Mouse (Mus musculus) forebrain, postnatal 0 days (tissue): Measurements from ENCODE around the gene Sipa1l2. TPM values are rescaled to one million over a fixed set of nuclear protein-coding genes. Genes with fewer than 3 reads are reported as not detected.
A peak's percentile ranks its signal among the peaks of the same experiment; 100 is the strongest.

Experiments used
- ATAC-seq: fragments of 200-750 bp; cut with Nextera tagmentation; 2 replicates; pipeline ENCODE4 v1.8.0; 2017; ENCODE audit warnings: mild to moderate bottlenecking, moderate library complexity
- DNase-seq: peaks from one replicate; pipeline ENCODE4 v3.0.0-alpha.2; 2015
- H3K27ac ChIP-seq: fragments of 300-500 bp; sonication (generic); 2 replicates; pipeline ENCODE4 v1.5.1; 2014; ENCODE audit warnings: low read depth, mild to moderate bottlenecking, antibody characterized with exemption, low read length, moderate library complexity, mixed read lengths
- H3K27me3 ChIP-seq: fragments of 300-500 bp; sonication (generic); 2 replicates; pipeline ENCODE4 v1.6.1; 2014; ENCODE audit warnings: mild to moderate bottlenecking, low read length, mixed read lengths; ENCODE audit not compliant: insufficient read depth
- H3K36me3 ChIP-seq: fragments of 300-500 bp; sonication (generic); 2 replicates; pipeline ENCODE4 v1.6.1; 2014; ENCODE audit warnings: mild to moderate bottlenecking, moderate library complexity; ENCODE audit not compliant: insufficient read depth
- H3K4me1 ChIP-seq: fragments of 300-500 bp; sonication (generic); 2 replicates; pipeline ENCODE4 v1.6.1; 2014; ENCODE audit warnings: antibody characterized with exemption; ENCODE audit not compliant: insufficient read depth
- H3K4me2 ChIP-seq: fragments of 300-500 bp; sonication (generic); 2 replicates; pipeline ENCODE4 v1.6.1; 2014; ENCODE audit warnings: low read depth, mild to moderate bottlenecking, moderate library complexity
- H3K4me3 ChIP-seq: fragments of 300-500 bp; sonication (generic); 2 replicates; pipeline ENCODE4 v1.5.1; 2014; ENCODE audit warnings: low read depth, low read length, mixed read lengths
- H3K9ac ChIP-seq: fragments of 300-500 bp; sonication (generic); 2 replicates; pipeline ENCODE4 v1.6.1; 2014; ENCODE audit warnings: mild to moderate bottlenecking
- H3K9me3 ChIP-seq: fragments of 300-500 bp; sonication (generic); 2 replicates; pipeline ENCODE4 v1.6.1; 2016; ENCODE audit warnings: low read length
- CTCF ChIP-seq: sonication (generic); IDR thresholded peaks from 2 replicates; pipeline ENCODE4 v1.5.1; 2016; ENCODE audit warnings: antibody characterized with exemption, control low read depth, low read depth
- WGBS: fragments of 180-500 bp; shearing (Covaris S2); extraction: QIAGEN DNeasy Blood & Tissue Kit; methylation state at CpG from one replicate; pipeline ENCODE4 v1.1.7; 2014; 5-methylcytosine and 5-hydroxymethylcytosine counted together
- polyA plus RNA-seq: library from polyadenylated mRNA; unstranded; fragments of >200 nt; fragmentation: Nextera tagmentation; extraction: Ambion mirVana; gene quantifications from 2 replicates; pipeline ENCODE4 v1.2.1, GENCODE M21; 2015
- total RNA-seq: library from RNA; depleted of rRNA; stranded (reverse); fragments of >200 nt; gene quantifications from 2 replicates; pipeline ENCODE4 v1.2.3, GENCODE M21; 2014; rRNA removed

The Sipa1l2 gene
- total RNA-seq, result 36.7 and 44.3 TPM in 2 replicates
- polyA plus RNA-seq, result 8.7 and 10.6 TPM in 2 replicates

DNA sequence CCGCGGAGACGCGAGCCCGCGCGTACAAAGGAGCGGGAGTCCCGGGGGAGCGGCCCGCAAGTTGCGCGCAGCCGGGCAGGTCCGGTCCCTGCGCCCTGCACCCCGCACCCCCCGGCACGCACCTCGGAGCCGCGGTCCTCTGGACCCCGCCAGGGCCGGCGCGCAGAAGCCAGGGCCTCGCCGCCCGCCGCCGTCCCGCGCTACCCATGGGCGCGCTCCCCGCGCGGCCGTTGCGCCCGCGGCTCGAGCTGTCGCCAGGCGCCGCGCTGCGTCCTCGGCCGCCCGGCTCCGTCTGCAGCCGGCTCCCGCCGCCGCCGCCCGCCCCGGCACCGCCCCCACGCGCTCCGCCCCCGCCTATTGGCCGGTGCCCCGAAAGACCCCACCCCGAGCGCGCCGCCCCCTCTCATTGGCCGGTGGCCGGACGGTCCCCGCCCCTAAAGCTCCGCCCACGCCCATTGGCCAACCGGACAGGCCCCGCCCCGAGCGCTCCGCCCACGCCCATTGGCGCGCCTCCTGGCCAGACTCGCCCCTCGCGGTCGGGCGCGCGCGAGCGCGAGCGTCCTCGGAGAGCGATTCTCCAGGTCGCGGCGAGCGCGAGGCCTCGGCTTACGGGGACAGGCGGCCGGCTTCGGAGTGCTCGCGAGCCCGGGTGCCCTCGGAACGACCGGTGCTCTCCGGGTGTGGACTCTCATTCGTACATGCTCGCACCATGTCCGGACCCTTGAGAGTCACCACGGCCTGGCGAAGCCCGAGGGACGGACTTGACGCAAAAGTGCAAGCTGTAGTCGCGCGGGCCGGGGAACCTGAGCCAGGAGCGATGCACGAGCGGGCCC, at the start of gene Sipa1l2:
Sipa1l2 (minus strand) TSS at position 276 of the 833 bp plus-strand sequence.
- no peak for TF ChIP-seq CTCF
- 2% methylated on average over 86 of the region's 129 CpGs for WGBS

GRCm38 (mm10) chr8:125618543-125619335, 49.1 kb upstream of the Sipa1l2 start:
- Histone ChIP-seq H3K27ac (no peak overlapping the region), H3K36me3 (no peaks in the 10 kb centered on the region), H3K27me3 (0 out of 2 replicates have a peak, but pooled peaks cover 3% of the 10 kb centered on the region), H3K4me3 (no peak overlapping the region), H3K4me1 (no peaks in the 10 kb centered on the region), H3K9ac (no peak overlapping the region), H3K4me2 (no peak overlapping the region), H3K9me3 (no peaks in the 10 kb centered on the region)
- ATAC-seq (no peak), DNase-seq (no peak)
- 73% methylated on average over 16 of the region's 16 CpGs for WGBS
- no peak for TF ChIP-seq CTCF

More for the DNA sequence above, at the start of gene Sipa1l2:
- Histone ChIP-seq H3K9ac (peak within 1 kb of the TSS; percentile 83), H3K36me3 (no peaks in the 10 kb centered on the region), H3K9me3 (no peaks in the 10 kb centered on the region), H3K4me2 (peak within 1 kb of the TSS; percentile 90), H3K4me1 (peaks cover 22% of the 10 kb centered on the region), H3K4me3 (peak within 1 kb of the TSS; percentile 77), H3K27ac (peak within 1 kb of the TSS; percentile 79), H3K27me3 (no peaks in the 10 kb centered on the region)
- peak; percentile 90 for ATAC-seq
- peak; percentile 97 for DNase-seq

DNA sequence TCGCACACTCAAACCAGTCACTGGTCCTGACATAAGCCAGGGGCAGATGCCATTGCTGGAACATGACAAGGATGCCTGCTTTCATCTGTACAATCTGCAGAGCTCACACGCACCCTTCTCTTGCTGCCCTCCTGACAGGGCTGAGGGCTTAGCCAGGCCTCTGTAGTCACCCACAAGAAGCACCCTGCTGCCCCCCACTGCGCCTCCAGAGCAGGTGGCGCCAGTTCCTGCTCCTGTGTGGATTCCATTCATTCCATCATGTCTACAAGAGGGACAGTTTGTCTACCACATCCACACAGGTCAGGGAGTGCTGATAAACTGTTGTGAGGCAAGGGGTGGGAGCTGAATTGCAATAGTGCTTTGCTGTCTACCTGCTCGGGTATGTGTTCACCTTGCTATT, 47.3 kb upstream of the Sipa1l2 start:
- Histone ChIP-seq H3K4me3 (no peak overlapping the region), H3K9me3 (no peaks in the 10 kb centered on the region), H3K4me2 (no peak overlapping the region), H3K9ac (no peak overlapping the region), H3K36me3 (no peaks in the 10 kb centered on the region; the same call in 1 of the 2 replicates), H3K27me3 (0 out of 2 replicates have a peak, but pooled peaks cover 3% of the 10 kb centered on the region), H3K4me1 (no peaks in the 10 kb centered on the region), H3K27ac (no peak overlapping the region)
- 89% methylated on average over 5 of the region's 5 CpGs for WGBS
- ATAC-seq (no peak), DNase-seq (no peak)
- no peak for TF ChIP-seq CTCF

- TF ChIP-seq CTCF, result no peak
- 84% methylated on average over 3 of the region's 3 CpGs for WGBS
Measured at GRCm38 (mm10) chr8:125616039-125616438, 46.4 kb upstream of the Sipa1l2 start.

GRCm38 (mm10) chr8:125613552-125613951, 43.9 kb upstream of the Sipa1l2 start:
- no peak for ATAC-seq

More at GRCm38 (mm10) chr8:125616039-125616438, 46.4 kb upstream of the Sipa1l2 start:
- DNase-seq (no peak), ATAC-seq (no peak)
- Histone ChIP-seq H3K27ac (no peak overlapping the region), H3K4me2 (no peak overlapping the region), H3K27me3 (0 out of 2 replicates have a peak, but pooled peaks cover 3% of the 10 kb centered on the region), H3K4me3 (no peak overlapping the region), H3K9me3 (no peaks in the 10 kb centered on the region), H3K9ac (no peak overlapping the region), H3K36me3 (no peaks in the 10 kb centered on the region; the same call in 1 of the 2 replicates), H3K4me1 (no peaks in the 10 kb centered on the region)

DNA sequence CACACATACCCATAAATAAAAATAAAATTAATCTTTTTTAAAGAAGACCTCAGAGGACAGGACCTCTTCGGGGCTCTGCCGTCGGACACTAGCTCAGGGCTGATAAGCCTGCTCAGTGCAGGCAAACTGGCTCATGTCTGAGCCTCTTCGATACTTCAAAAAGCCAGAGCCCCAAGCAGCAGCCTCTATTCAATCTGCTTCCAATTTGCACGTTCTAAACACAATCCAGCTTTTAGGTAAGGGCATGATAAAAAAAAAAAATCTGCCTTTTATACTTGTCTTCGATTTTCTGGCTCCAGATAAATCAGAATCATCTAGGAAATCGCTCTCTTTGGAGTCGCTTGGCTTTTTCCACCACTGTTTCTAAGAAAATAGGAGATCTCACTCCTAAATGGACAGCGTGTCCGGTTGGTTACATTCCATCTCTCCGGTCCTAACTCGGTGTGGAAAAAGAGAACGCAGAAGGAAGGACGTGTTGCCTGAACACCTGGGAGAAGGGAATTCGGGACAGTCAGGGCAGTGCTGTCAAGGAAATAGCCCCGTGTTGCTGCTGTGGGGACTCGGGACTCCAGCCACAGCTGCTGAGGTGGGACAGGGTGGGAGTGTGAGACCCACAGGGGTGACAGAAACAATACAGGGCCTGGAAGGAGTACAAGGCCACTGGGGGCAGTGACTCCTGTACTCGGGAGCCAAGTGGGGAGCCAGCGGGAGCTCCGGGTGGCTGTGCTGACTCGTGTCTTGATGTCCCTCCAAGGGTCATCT, 42.4 kb upstream of the Sipa1l2 start:
- ATAC-seq (no peak), DNase-seq (no peak)
- H3K4me1 ChIP-seq, result no peaks in the 10 kb centered on the region
- WGBS, result 80% methylated on average over 21 of the region's 21 CpGs
- H3K4me2 ChIP-seq, result no peak overlapping the region
- H3K9me3 ChIP-seq, result no peaks in the 10 kb centered on the region
- no peak overlapping the region for H3K9ac ChIP-seq
- no peak for TF ChIP-seq CTCF
- H3K27me3 ChIP-seq, result no peaks in the 10 kb centered on the region
- H3K27ac ChIP-seq, result no peak overlapping the region
- no peak overlapping the region for H3K4me3 ChIP-seq
- no peaks in the 10 kb centered on the region; the same call in 1 of the 2 replicates for H3K36me3 ChIP-seq

More at GRCm38 (mm10) chr8:125613552-125613951, 43.9 kb upstream of the Sipa1l2 start:
- TF ChIP-seq CTCF, result no peak
- H3K4me3 ChIP-seq, result no peak overlapping the region
- H3K27me3 ChIP-seq, result 0 out of 2 replicates have a peak, but pooled peaks cover 3% of the 10 kb centered on the region
- H3K4me2 ChIP-seq, result no peak overlapping the region
- no peak overlapping the region for H3K27ac ChIP-seq
- WGBS, result 93% methylated on average over 2 of the region's 2 CpGs
- H3K9ac ChIP-seq, result no peak overlapping the region
- no peaks in the 10 kb centered on the region; the same call in 1 of the 2 replicates for H3K36me3 ChIP-seq
- DNase-seq, result no peak
- no peaks in the 10 kb centered on the region for H3K9me3 ChIP-seq
- H3K4me1 ChIP-seq, result no peaks in the 10 kb centered on the region
